Mouse (Mus musculus): ENCODE results near the gene Id3. TPM values are rescaled to one million over a fixed set of nuclear protein-coding genes. Genes with fewer than 3 reads are reported as not detected.
A peak's percentile ranks its signal among the peaks of the same experiment; 100 is the strongest.

Gene Id3
- total and polyA plus RNA-seq, 2 experiments from 2014 or later = 156 to 208 TPM

DNA sequence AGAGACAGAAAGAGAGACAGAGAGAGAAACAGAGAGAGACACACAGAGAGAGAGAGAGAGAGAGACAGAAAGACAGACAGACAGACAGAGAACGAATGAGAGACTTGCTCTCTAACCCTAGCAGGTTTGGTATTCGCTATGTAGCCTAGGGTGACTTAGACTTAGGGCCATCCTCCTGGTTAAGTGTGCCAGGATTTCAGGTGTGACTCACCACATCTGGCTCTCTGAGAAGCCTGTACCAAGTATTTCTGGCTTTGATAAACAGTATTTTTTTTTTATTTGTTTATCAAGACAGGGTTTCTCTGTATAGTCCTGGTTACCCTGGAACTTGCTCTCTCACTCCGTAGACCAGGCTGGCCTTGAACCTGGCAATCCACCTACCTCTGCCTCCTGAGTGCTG, 24.4 kb downstream of the Id3 start:
- no peak overlapping the region for H3K4me3 ChIP-seq (ENCODE audit: low read depth, low read length)
- WGBS = 87% methylated on average over 3 of the region's 3 CpGs
- H3K36me3 ChIP-seq (ENCODE audit: insufficient read depth, low read length) = no peaks in the 10 kb centered on the region
- no peak for DNase-seq (ENCODE audit: low spot score)
- TF ChIP-seq CTCF (IDR thresholded peaks at IDR 0.05) = no peak
- no peak overlapping the region for H3K4me2 ChIP-seq (ENCODE audit: low read depth, low read length, poor library complexity, severe bottlenecking)
- H3K9me3 ChIP-seq (ENCODE audit: low read length) = no peaks in the 10 kb centered on the region
- no peak overlapping the region for H3K9ac ChIP-seq (replicated peaks; ENCODE audit: low read length, poor library complexity, severe bottlenecking)
- no peaks in the 10 kb centered on the region for H3K27me3 ChIP-seq (ENCODE audit: insufficient read depth, low read length)
- H3K27ac ChIP-seq (ENCODE audit: low read depth, low read length) = no peak overlapping the region
- H3K4me1 ChIP-seq (ENCODE audit: insufficient read depth, low read length) = no peaks in the 10 kb centered on the region
- ATAC-seq (ENCODE audit: low FRiP score) = no peak

DNA sequence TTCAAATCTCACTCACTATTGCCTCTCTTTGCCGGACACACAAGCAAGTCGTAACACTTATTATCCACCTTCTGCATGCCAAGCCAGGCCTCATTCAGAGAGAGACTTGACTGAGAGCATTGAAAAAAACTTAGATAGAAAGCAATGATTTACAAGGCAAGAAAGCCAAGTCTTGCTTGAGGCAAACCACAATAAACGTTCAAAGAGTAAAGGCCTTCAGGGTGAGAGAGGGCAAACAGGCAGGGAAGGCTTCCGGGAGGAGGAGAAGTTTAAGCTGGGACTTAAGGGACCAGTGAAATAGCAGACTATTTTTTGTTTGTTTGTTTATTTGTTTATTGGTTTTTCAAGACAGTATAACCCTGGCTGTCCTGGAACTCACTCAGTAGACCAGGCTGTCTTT, 27.1 kb downstream of the Id3 start:
- Histone ChIP-seq H3K4me2 (ENCODE audit: low read depth, low read length, poor library complexity, severe bottlenecking) (no peak overlapping the region), H3K36me3 (ENCODE audit: insufficient read depth, low read length) (no peaks in the 10 kb centered on the region), H3K9ac (replicated peaks; ENCODE audit: low read length, poor library complexity, severe bottlenecking) (no peak overlapping the region), H3K27me3 (ENCODE audit: insufficient read depth, low read length) (no peaks in the 10 kb centered on the region), H3K9me3 (ENCODE audit: low read length) (no peaks in the 10 kb centered on the region), H3K27ac (ENCODE audit: low read depth, low read length) (no peak overlapping the region), H3K4me3 (ENCODE audit: low read depth, low read length) (no peak overlapping the region), H3K4me1 (ENCODE audit: insufficient read depth, low read length) (no peaks in the 10 kb centered on the region)
- WGBS = 90% methylated on average over 4 of the region's 4 CpGs
- TF ChIP-seq CTCF (IDR thresholded peaks at IDR 0.05) = no peak
- DNase-seq (ENCODE audit: low spot score) (no peak), ATAC-seq (ENCODE audit: low FRiP score) (no peak)

DNA sequence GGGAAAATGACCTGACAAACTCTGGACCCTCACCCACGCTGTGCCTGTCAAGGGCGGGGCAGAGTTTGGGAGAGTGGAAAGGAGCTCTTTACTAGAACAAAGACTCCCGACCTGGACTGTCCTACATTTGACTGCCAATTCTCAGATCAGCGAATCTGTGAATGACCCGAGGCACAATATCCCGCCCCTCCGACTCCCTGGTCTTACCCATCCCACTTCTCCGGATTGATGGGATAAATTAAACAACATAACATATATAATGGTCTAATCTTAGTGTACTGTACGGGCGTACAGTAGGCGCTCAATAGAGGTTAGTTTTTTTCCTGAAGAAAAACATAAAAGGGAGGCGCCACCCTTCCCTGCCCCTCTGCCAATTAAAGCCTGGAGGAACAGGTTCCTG, 28.2 kb downstream of the Id3 start:
- H3K27ac ChIP-seq (ENCODE audit: low read depth, low read length) = no peak overlapping the region
- H3K27me3 ChIP-seq (ENCODE audit: insufficient read depth, low read length) = no peaks in the 10 kb centered on the region
- H3K4me2 ChIP-seq (ENCODE audit: low read depth, low read length, poor library complexity, severe bottlenecking) = peak overlapping the region; percentile 100
- H3K36me3 ChIP-seq (ENCODE audit: insufficient read depth, low read length) = no peaks in the 10 kb centered on the region
- no peaks in the 10 kb centered on the region for H3K9me3 ChIP-seq (ENCODE audit: low read length)
- H3K4me1 ChIP-seq (ENCODE audit: insufficient read depth, low read length) = no peaks in the 10 kb centered on the region
- no peak for DNase-seq (ENCODE audit: low spot score)
- 17% methylated on average over 12 of the region's 12 CpGs for WGBS
- H3K9ac ChIP-seq (replicated peaks; ENCODE audit: low read length, poor library complexity, severe bottlenecking) = peak overlapping the region; percentile 39; the same call in 1 of the 2 replicates
- no peak for TF ChIP-seq CTCF (IDR thresholded peaks at IDR 0.05)
- ATAC-seq (ENCODE audit: low FRiP score) = no peak
- peak overlapping the region; percentile 55 for H3K4me3 ChIP-seq (ENCODE audit: low read depth, low read length)

DNA sequence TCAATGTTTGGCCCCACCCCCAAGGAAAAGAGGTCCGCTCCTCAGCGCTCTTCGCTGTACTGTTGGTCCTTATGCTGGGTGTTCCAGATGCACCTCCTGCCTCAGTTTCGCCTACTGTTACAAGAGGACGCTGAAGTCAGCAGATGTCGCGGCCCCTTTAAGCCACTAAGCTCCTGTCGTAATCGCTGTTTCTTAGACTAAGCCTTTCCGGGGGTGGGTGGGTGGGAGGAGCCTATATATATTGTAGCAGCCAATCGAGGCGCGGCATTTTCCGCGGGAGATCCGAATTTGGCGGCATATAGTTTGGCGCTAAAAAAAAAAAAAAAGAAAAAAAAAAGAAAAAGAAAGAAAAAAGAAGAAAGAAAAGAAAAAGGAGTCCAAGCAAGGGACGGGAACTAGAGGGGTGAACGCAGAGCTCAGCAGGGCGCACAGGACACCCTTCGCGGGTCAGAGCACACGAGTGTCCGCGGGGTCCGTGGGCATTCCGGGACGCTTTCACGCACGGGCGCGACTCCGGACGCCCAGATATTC, 28.8 kb downstream of the Id3 start, which contains the start of gene E2f2:
TSS of gene E2f2 (plus strand) at position 384 of the 531 bp plus-strand sequence.
- Histone ChIP-seq H3K36me3 (ENCODE audit: insufficient read depth, low read length) (no peaks in the 10 kb centered on the region), H3K27ac (ENCODE audit: low read depth, low read length) (no peak within 1 kb of the TSS), H3K4me1 (ENCODE audit: insufficient read depth, low read length) (no peaks in the 10 kb centered on the region), H3K9me3 (ENCODE audit: low read length) (no peaks in the 10 kb centered on the region), H3K4me3 (ENCODE audit: low read depth, low read length) (peak within 1 kb of the TSS; percentile 55), H3K4me2 (ENCODE audit: low read depth, low read length, poor library complexity, severe bottlenecking) (peak within 1 kb of the TSS; percentile 100), H3K27me3 (ENCODE audit: insufficient read depth, low read length) (no peaks in the 10 kb centered on the region), H3K9ac (replicated peaks; ENCODE audit: low read length, poor library complexity, severe bottlenecking) (peak within 1 kb of the TSS; percentile 39; the same call in 1 of the 2 replicates)
- no peak for TF ChIP-seq CTCF (IDR thresholded peaks at IDR 0.05)
- DNase-seq (ENCODE audit: low spot score) (peak; percentile 88), ATAC-seq (ENCODE audit: low FRiP score) (0 out of 2 replicates have a peak, but pooled peaks have one; percentile 56)
- 0% methylated on average over 35 of the region's 35 CpGs for WGBS

DNA sequence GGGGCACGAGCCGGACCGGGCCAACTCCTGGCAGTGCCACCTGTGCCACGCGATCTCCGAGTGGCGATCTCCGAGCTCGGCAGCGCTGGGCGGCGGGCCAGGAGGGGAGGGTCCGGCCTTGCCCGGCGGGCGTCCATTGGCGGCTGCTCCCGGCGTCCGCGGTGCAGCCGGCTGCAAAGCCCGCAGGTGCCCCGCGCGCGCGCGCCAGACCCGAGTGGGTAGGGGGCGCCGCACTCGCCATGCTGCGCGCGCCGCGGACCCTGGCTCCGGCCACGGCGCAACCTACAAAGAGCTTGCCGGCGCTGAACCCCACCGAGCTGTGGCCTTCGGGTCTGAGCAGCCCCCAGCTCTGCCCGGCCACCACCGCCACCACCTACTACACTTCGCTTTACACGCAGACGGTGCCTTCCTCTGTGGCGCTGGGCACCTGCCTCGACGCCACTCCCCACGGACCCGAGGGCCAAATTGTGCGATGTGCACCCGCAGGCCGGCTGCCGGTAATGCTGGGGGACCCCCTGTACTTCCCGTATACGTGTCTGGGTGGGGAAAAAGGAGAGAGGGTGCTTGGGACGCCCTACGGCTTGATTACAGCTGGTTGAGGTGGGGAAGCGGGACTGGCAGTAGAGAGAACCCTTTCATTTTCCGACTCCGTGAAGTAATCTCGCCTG, 29.4 kb downstream of the Id3 start:
- peak; percentile 60 for DNase-seq (ENCODE audit: low spot score)

DNA sequence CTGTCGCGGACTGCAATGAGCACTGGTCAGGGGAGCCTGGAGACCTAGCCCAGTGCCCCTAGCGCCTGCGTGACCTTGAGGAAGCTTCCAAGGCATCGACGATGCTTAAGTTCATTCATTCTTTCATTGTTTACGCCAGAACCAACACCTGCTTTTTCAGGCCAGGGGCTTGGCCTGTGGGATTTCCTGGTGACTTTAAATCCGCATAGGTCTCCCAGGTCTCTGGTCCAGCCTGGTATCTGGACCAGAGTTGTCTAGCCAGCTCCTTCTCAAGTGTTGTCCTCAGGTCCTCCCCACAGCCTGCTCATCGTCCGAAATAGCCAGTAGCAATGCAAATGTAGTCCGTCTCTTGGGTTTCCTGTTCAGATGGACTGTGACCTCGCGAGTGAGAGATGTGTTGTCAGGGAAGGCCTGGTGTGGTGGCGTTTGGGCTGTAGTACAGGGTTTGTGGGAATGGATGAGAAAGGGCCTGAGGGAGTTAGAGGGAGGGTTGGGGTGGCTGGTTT, 30.0 kb downstream of the Id3 start:
- Histone ChIP-seq H3K4me2 (ENCODE audit: low read depth, low read length, poor library complexity, severe bottlenecking) (peak overlapping the region; percentile 100), H3K27ac (ENCODE audit: low read depth, low read length) (no peak overlapping the region), H3K4me3 (ENCODE audit: low read depth, low read length) (peak overlapping the region; percentile 55), H3K9ac (replicated peaks; ENCODE audit: low read length, poor library complexity, severe bottlenecking) (no peak overlapping the region), H3K4me1 (ENCODE audit: insufficient read depth, low read length) (no peaks in the 10 kb centered on the region), H3K9me3 (ENCODE audit: low read length) (no peaks in the 10 kb centered on the region), H3K36me3 (ENCODE audit: insufficient read depth, low read length) (no peaks in the 10 kb centered on the region), H3K27me3 (ENCODE audit: insufficient read depth, low read length) (no peaks in the 10 kb centered on the region)
- no peak for TF ChIP-seq CTCF (IDR thresholded peaks at IDR 0.05)
- DNase-seq (ENCODE audit: low spot score) = no peak
- WGBS = 5% methylated on average over 14 of the region's 14 CpGs
- ATAC-seq (ENCODE audit: low FRiP score) = no peak

More for the DNA sequence above, 29.4 kb downstream of the Id3 start:
- Histone ChIP-seq H3K4me1 (ENCODE audit: insufficient read depth, low read length) (no peaks in the 10 kb centered on the region), H3K9ac (replicated peaks; ENCODE audit: low read length, poor library complexity, severe bottlenecking) (peak overlapping the region; percentile 29; the same call in 1 of the 2 replicates), H3K4me2 (ENCODE audit: low read depth, low read length, poor library complexity, severe bottlenecking) (peak overlapping the region; percentile 100), H3K4me3 (ENCODE audit: low read depth, low read length) (peak overlapping the region; percentile 55), H3K27me3 (ENCODE audit: insufficient read depth, low read length) (no peaks in the 10 kb centered on the region), H3K27ac (ENCODE audit: low read depth, low read length) (no peak overlapping the region), H3K9me3 (ENCODE audit: low read length) (no peaks in the 10 kb centered on the region), H3K36me3 (ENCODE audit: insufficient read depth, low read length) (no peaks in the 10 kb centered on the region)
- 2% methylated on average over 52 of the region's 67 CpGs for WGBS
- no peak for TF ChIP-seq CTCF (IDR thresholded peaks at IDR 0.05)
- no peak for ATAC-seq (ENCODE audit: low FRiP score)

All from midbrain, postnatal 0 days (tissue).